Mouse (Mus musculus): ENCODE results near the gene Larp1b.
A peak's percentile ranks its signal among the peaks of the same experiment; 100 is the strongest.

The Larp1b gene

GRCm38 (mm10) chr3:41080724-41081123 is 131.1 kb downstream of the Larp1b start:
- ATAC-seq (ENCODE audit: insufficient number of reproducible peaks, low FRiP score, low TSS enrichment): no peak

DNA sequence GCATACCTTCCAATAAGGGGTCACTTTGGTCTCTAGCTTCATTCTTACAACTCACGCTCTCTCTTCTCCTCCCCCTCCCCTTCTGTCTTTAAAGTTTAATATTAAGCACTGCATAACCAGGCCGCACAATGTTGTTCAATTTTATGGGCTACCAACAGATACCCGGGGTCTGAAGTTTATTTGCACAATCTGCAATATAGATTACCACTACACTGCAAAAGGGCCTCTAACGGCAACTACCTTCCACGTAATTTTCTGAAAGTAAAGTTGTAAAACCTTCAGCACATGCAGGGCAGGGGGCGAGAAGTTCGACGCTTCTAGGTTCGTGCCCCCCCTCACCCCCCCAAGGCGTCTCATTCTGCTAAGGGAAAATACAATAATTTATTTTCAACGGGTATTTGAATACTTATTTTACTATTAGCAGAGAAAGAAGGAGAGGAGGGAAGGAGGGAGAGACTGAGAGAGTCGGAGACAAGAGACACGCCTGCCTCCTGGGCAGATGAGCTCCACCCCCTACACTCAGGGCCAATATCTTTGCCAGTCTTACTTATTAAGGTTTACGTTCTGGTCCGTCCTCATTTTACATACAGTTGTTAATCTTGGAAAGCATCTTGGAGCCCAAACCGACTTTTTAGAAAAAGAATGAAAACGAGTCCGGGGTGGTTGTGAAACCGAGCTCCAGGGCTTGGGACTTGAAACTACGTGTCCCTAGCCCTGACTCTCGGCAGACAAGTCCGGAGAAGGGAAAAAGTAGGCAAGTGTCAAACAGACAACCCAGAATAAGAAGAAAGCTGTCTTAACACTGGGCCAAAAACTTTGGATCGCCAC is 132.1 kb downstream of the Larp1b start:
- ATAC-seq (ENCODE audit: insufficient number of reproducible peaks, low FRiP score, low TSS enrichment): no peak

DNA sequence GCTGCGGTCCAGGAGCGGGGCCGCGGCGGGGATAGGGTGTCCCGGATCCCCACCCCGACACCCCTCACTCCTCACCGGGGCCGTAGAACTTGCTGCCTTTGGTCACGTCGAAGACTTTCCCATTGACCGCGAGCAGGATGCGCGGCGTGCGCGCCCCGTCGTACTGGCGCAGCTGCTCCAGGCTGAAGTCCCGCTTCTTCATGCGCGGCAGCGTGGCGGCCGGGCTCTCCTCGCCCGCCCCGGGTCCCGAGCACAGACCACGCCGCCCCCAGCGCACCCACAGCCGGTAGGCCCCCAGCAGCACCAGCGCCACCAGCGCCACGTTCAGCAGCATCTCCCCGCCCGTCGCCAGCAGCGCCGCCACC is 132.9 kb downstream of the Larp1b start:
- ATAC-seq (ENCODE audit: insufficient number of reproducible peaks, low FRiP score, low TSS enrichment): peak; percentile 51

DNA sequence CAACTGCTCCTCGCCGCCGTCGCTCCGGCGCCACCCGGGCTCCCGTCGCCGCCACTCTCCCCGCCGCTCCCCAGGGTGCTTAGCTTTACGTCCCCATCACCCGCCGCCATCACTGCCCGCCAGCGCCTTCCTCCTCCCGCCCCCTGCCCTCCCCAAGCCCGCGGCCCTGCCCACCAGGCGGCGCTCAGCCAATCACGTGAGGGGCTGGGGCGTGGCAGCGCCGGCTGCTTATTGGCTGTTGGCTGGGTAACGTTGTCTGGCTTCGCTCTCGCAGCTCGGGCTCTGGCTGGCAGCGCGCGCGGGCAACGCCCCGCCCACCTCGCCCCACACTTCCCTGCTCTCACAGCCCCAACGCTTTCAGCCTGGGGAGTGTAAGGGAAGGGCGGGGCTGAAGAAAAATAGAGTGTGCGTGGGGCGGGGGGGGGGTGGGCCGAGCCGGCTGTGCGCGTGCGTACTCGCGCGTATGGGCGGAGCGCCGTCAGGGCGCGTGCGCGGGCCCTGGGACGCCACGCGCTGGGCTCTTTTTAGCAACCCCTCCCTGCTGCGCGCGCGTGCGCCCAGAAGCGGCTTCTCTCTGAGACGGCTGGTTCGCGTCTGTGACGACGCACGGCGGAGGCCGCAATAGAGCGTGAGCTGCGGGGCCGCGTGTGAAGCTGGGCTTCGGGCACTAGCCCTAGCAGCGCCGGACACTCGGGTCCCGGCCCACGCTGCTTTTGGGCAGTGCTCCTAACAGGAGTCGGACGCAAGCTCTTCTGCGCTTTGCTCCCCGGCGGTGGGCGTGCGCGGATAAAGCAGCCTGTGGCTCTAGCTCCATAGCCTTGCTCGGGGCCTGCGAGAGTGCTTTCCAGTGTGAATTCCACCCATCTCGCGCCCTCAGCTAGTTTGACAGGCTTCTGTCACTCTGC is 133.5 kb downstream of the Larp1b start, which contains the start of gene Pgrmc2:
TSS of gene Pgrmc2 (minus strand) at position 162 of the 905 bp plus-strand sequence.
- peak; percentile 91 for ATAC-seq (ENCODE audit: insufficient number of reproducible peaks, low FRiP score, low TSS enrichment)

DNA sequence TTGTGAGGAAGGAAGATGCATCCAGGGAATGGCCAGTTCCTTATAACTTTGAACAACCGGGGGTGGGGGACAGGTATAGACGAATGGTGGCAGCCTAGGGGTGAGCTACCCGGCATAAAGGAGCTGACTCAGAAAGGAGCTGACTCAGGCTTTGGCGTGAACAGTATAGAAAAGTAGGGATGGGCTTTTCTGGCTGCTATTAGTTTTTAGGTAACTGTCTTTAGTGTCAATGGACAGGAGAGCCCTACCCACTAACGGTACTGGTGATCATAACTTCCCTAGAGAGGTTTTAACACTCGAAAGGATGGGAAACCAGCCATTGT is 134.1 kb downstream of the Larp1b start:
- no peak; the same call in 1 of the 2 replicates for ATAC-seq (ENCODE audit: insufficient number of reproducible peaks, low FRiP score, low TSS enrichment)

GRCm38 (mm10) chr3:41084421-41084820 is 134.8 kb downstream of the Larp1b start:
- no peak for ATAC-seq (ENCODE audit: insufficient number of reproducible peaks, low FRiP score, low TSS enrichment)

- ATAC-seq (ENCODE audit: insufficient number of reproducible peaks, low FRiP score, low TSS enrichment): no peak
These were observed 137.4 kb downstream of the Larp1b start for GRCm38 (mm10) chr3:41087071-41087470.
